Mouse (Mus musculus) heart, embryonic 12.5 days (tissue): ENCODE measurements around the gene Cox14. TPM values are rescaled to one million over a fixed set of nuclear protein-coding genes. Genes with fewer than 3 reads are reported as not detected.
"Not testable (repeated sequence)": the region's sequence is repeated elsewhere in the genome, so short reads cannot be mapped to it uniquely, and the experiment has no call there.

ENCODE experiments used
- ATAC-seq: fragments of 200-750 bp; cut with Nextera tagmentation; 2 replicates; pipeline ENCODE4 v1.8.0; 2017; ENCODE audit warnings: moderate TSS enrichment, moderate library complexity; ENCODE audit not compliant: insufficient number of reproducible peaks, low FRiP score
- H3K27ac ChIP-seq: fragments of 300-500 bp; sonication (generic); 2 replicates; pipeline ENCODE4 v1.5.1; 2016; ENCODE audit warnings: mild to moderate bottlenecking, moderate library complexity; ENCODE audit not compliant: poor library complexity, severe bottlenecking
- H3K27me3 ChIP-seq: fragments of 300-500 bp; sonication (generic); replicated peaks from 2 replicates; pipeline ENCODE4 v1.6.1; 2016; ENCODE audit warnings: mild to moderate bottlenecking, moderate library complexity
- H3K36me3 ChIP-seq: fragments of 300-500 bp; sonication (generic); 2 replicates; pipeline ENCODE4 v1.6.1; 2016; ENCODE audit warnings: mild to moderate bottlenecking, moderate library complexity
- H3K4me1 ChIP-seq: fragments of 300-500 bp; sonication (generic); replicated peaks from 2 replicates; pipeline ENCODE4 v1.6.1; 2016; ENCODE audit warnings: mild to moderate bottlenecking
- H3K4me2 ChIP-seq: fragments of 300-500 bp; sonication (generic); 2 replicates; pipeline ENCODE4 v1.6.1; 2016; ENCODE audit warnings: mild to moderate bottlenecking, moderate library complexity
- H3K4me3 ChIP-seq: fragments of 300-500 bp; sonication (generic); 2 replicates; pipeline ENCODE4 v1.5.1; 2016; ENCODE audit warnings: mild to moderate bottlenecking
- H3K9ac ChIP-seq: fragments of 300-500 bp; sonication (generic); 2 replicates; pipeline ENCODE4 v1.6.1; 2016; ENCODE audit warnings: mild to moderate bottlenecking, moderate library complexity
- H3K9me3 ChIP-seq: fragments of 300-500 bp; sonication (generic); replicated peaks from 2 replicates; pipeline ENCODE4 v1.6.1; 2016; ENCODE audit warnings: mild to moderate bottlenecking, moderate library complexity
- whole genome bisulfite sequencing: fragments of 180-500 bp; shearing (Covaris S2); methylation state at CpG from one replicate; pipeline ENCODE4 v1.1.7; 2016; 5-methylcytosine and 5-hydroxymethylcytosine counted together
- polyA plus RNA-seq: library from polyadenylated mRNA; unstranded; fragments of >200 nt; fragmentation: Nextera tagmentation; extraction: Ambion mirVana; gene quantifications from 2 replicates; pipeline ENCODE4 v1.2.1, GENCODE M21; 2016

Cox14 gene
- polyA plus RNA-seq, 1 experiment from 2014 or later = 170 TPM

DNA sequence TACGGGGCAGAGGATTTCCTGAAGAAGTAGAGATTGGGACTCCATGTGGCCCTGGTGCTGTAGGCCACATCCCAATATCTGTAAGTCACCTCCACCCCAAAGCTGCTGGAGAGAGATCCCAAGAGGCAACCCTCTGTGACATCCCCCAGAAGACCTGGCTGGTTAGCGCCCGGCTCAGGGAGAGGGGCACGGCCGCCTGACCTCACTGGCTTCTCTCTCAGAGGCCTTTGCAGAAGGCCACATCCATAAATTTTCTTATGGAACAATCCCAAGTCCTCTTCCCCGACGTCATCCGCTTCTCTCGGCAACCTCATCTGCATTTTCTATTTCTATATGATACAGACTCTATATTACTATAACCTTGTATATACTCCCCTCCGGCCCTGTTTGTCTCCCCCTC lies 25.7 kb upstream of the Cox14 start:
- no peaks in the 10 kb centered on the region for H3K9me3 ChIP-seq
- no peak overlapping the region for H3K27ac ChIP-seq
- peaks cover 12% of the 10 kb centered on the region; the same call in 1 of the 2 replicates for H3K36me3 ChIP-seq
- H3K4me2 ChIP-seq = no peak overlapping the region
- H3K9ac ChIP-seq = no peak overlapping the region
- no peak for ATAC-seq
- peaks cover 24% of the 10 kb centered on the region for H3K27me3 ChIP-seq
- peaks cover 43% of the 10 kb centered on the region for H3K4me1 ChIP-seq
- no peak overlapping the region for H3K4me3 ChIP-seq
- 82% methylated on average over 10 of the region's 10 CpGs for WGBS

DNA sequence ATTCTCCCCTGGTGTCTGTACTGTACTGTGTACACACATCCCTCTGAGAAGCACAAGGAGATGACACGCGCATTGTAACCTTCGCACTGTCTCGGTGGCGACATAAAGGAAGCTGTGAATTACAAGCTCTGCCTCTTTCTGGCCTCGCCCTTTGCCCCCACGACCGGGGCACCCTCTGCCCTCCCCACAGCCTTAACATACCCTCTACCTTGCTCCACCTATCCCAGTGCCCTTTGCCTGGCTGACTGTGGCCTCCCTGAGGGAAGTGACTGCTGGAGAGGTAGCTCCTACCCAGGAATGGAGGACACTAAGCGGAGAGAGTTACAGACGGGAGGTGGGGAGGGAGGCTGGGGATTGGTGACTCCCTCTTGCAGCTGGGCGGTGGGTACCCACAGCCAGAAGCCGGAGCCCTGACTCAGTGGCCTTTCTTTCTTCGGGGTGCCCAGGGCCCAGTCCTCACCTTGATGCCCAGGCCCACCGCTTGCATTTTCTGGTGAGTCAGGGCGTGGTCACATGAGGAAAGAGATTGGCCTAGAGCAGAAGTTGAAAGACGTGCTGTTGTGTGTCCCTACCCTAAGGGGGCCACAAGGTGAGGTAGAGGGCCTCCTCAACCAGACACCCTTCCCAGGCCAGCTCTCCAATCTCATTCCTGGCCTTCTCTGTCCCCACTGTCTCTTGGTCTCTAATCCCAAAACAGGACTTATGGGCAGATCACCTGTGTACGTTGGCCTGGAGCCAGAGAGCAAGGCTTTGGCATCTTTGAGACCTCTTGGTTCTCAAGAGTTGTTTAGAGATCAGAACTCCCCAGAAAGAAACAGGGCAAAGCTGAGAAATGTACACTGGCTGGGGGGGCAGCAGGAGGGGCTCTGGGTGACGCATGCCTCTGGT lies 25.0 kb upstream of the Cox14 start:
- H3K4me2 ChIP-seq = no peak overlapping the region
- no peak for ATAC-seq
- WGBS = 84% methylated on average over 18 of the region's 18 CpGs
- no peak overlapping the region for H3K27ac ChIP-seq
- no peaks in the 10 kb centered on the region for H3K9me3 ChIP-seq
- no peak overlapping the region for H3K9ac ChIP-seq
- peaks cover 43% of the 10 kb centered on the region for H3K4me1 ChIP-seq
- H3K4me3 ChIP-seq = no peak overlapping the region
- H3K27me3 ChIP-seq = peaks cover 24% of the 10 kb centered on the region
- peaks cover 13% of the 10 kb centered on the region for H3K36me3 ChIP-seq

DNA sequence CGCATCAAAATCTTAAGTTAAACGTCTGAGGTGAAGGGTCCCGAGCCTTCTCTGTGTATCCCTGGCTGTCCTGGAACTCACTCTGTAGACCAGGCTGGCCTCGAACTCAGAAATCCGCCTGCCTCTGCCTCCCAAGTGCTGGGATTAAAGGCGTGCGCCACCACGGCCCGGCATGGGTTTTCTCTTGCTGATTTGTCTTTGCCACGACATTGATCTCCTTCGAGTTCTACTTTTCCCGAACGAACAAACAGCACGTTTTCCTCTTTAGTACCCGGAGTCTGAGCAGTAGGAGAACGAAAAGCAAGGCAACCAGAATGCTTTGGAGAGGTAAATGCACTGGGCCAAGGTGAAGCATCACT lies 23.8 kb upstream of the Cox14 start:
- peak overlapping the region; percentile 79 for H3K4me3 ChIP-seq
- not testable (repeated sequence) for H3K9me3 ChIP-seq, ATAC-seq
- H3K27ac ChIP-seq = peak overlapping the region; percentile 96; the same call in 1 of the 2 replicates
- peaks cover 19% of the 10 kb centered on the region for H3K27me3 ChIP-seq
- peak overlapping the region; percentile 90; the same call in 1 of the 2 replicates for H3K9ac ChIP-seq
- H3K4me2 ChIP-seq = peak overlapping the region; percentile 67
- 42% methylated on average over 16 of the region's 16 CpGs for WGBS
- peaks cover 21% of the 10 kb centered on the region for H3K36me3 ChIP-seq
- H3K4me1 ChIP-seq = peaks cover 48% of the 10 kb centered on the region

DNA sequence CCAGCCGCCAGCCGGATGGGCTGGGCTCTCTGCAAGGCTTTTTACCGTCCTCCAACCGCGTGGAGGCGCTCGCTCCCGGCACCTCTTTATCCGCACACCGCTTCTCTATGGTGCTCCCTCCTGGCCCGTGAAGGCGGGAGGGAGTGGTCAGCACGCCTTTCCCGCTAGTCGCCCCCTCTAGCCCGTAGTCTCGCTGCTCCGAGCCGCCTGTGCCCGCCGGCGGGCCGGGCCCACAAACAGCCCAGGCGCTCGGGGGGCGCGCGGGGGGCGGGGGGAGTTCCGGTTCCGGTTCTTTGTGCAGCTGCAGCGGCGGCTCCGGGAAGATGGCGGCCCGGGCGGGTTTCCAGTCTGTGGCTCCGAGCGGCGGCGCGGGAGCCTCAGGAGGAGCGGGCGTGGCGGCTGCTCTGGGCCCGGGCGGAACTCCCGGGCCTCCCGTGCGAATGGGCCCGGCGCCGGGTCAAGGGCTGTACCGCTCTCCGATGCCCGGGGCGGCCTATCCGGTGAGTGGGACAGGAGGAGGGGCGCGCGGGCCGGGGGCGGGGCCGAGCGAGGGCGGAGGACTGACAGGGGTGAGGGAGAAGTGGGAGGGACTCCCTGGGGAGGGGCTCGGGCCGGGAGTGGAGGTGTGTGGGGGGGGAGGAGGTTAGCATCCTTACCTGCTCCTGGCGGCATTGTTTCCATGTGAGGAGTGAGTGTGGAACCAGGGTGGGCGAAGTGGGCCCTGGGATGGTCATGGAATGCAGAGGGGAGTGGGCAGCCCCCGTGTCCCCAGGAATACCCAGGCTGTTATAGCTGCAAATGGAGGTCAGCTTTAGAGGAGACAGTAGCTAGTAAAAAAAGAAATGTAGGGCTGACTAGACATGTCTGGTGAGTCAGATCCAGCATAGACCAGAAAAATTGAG lies 23.2 kb upstream of the Cox14 start, which contains the start of gene Smarcd1:
TSS of gene Smarcd1 (plus strand) at position 131 of the 902 bp plus-strand sequence.
- H3K9me3 ChIP-seq = no peaks in the 10 kb centered on the region
- under 1% methylated on average over 70 of the region's 71 CpGs for WGBS
- H3K9ac ChIP-seq = peak within 1 kb of the TSS; percentile 90
- peak; percentile 90 for ATAC-seq
- H3K27me3 ChIP-seq = peaks cover 13% of the 10 kb centered on the region
- H3K4me2 ChIP-seq = peak within 1 kb of the TSS; percentile 67
- peaks cover 27% of the 10 kb centered on the region for H3K36me3 ChIP-seq
- peak within 1 kb of the TSS; percentile 79 for H3K4me3 ChIP-seq
- peak within 1 kb of the TSS; percentile 96 for H3K27ac ChIP-seq
- peaks cover 48% of the 10 kb centered on the region for H3K4me1 ChIP-seq

DNA sequence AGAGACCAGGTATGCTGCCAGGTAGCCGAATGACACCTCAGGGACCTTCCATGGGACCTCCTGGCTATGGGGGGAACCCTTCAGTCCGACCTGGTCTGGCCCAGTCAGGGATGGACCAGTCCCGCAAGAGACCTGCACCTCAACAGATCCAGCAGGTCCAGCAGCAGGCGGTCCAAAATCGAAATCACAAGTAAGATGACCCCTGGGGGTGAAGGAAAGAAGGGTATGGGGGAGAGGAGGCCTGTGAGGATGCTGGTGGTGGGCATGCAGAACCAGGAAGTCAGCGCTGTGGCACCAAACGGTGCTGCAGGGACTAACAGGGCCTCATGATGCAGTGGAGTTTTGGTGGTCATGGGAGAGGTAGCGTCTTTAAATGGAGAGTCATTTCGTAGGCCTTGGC lies 22.3 kb upstream of the Cox14 start:
- WGBS = 67% methylated on average over 9 of the region's 9 CpGs
- H3K36me3 ChIP-seq = peaks cover 35% of the 10 kb centered on the region
- peaks cover 48% of the 10 kb centered on the region for H3K4me1 ChIP-seq
- no peak for ATAC-seq
- peak overlapping the region; percentile 96 for H3K27ac ChIP-seq
- peak overlapping the region; percentile 90 for H3K9ac ChIP-seq
- 0 out of 2 replicates have a peak, but pooled peaks cover 5% of the 10 kb centered on the region for H3K27me3 ChIP-seq
- H3K4me2 ChIP-seq = peak overlapping the region; percentile 67
- no peaks in the 10 kb centered on the region for H3K9me3 ChIP-seq
- peak overlapping the region; percentile 79 for H3K4me3 ChIP-seq

DNA sequence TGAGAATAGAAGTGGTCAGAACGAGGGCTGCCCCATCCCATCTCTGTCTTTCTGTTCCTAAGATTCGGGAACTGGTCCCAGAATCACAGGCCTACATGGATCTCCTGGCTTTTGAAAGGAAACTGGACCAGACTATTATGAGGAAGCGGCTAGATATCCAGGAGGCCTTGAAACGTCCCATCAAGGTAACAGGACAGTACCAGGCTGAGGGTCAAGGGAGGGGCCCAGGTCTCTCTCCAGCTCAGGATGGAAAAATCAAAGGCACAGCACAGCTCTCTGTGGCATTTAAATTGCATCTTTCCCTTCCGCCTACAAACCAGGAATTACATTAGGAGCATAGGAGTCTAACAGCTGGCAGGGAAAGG lies 21.8 kb upstream of the Cox14 start:
- Histone ChIP-seq H3K36me3 (peaks cover 41% of the 10 kb centered on the region), H3K27me3 (0 out of 2 replicates have a peak, but pooled peaks cover 1% of the 10 kb centered on the region), H3K4me3 (peak overlapping the region; percentile 30; the same call in 1 of the 2 replicates), H3K4me1 (peaks cover 46% of the 10 kb centered on the region), H3K9ac (peak overlapping the region; percentile 65), H3K9me3 (no peaks in the 10 kb centered on the region), H3K27ac (peak overlapping the region; percentile 96), H3K4me2 (peak overlapping the region; percentile 67)
- ATAC-seq = no peak
- WGBS = 65% methylated on average over 5 of the region's 5 CpGs

DNA sequence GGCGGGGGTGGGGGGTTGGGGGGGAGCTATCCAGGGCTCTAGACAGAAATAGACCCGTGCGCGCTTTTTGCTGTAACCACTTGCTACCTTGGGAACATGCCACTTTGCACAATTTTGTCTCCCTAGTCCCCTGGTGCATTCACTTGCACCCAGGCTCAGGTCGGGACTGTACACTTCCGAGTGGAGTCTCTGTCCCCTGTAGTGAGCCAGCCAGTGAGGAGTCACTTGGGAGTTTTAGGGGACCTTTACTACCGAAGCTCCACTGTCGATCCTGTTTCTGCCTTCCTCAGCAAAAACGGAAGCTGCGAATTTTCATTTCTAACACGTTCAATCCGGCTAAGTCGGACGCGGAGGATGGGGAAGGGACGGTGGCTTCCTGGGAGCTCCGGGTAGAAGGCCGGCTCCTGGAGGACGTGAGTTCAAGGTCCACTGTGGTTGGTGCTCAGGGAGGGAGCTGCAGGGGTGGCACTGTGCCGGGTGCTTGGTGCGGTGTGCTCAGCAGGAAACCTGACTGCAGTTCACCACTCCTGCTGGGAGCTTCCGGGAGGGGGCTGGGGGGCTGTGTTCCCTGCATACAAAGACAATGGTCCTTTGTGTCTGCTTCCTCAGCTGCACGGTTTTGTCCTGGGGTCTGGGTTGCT lies 21.3 kb upstream of the Cox14 start:
- Histone ChIP-seq H3K4me3 (peak overlapping the region; percentile 30), H3K4me2 (peak overlapping the region; percentile 67), H3K4me1 (peaks cover 42% of the 10 kb centered on the region), H3K9me3 (no peaks in the 10 kb centered on the region), H3K36me3 (peaks cover 46% of the 10 kb centered on the region), H3K27me3 (no peaks in the 10 kb centered on the region), H3K9ac (peak overlapping the region; percentile 65), H3K27ac (peak overlapping the region; percentile 96)
- ATAC-seq = no peak
- 37% methylated on average over 23 of the region's 23 CpGs for WGBS

DNA sequence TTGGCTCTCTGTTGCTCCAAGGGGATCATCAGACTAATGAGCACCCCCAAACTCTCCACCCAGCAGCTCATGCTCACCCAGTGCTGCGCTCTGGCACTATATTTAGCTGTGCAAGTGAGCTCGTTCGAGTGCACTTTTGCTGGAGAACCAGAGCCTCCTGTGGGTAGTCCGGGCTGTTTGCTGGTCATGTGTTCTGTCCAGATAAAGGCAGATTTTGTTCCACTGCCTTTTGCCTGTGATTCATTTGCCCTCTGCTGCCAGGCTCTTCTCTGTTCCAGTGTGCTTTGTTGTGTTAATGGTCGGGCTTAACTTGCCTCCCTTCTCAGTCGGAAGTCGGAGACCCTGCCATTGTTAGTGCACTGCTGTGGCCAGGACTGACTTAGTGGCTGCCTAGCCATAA lies 20.5 kb upstream of the Cox14 start:
- no peak for ATAC-seq
- H3K27ac ChIP-seq = peak overlapping the region; percentile 96
- peak overlapping the region; percentile 65 for H3K9ac ChIP-seq
- H3K4me1 ChIP-seq = peaks cover 42% of the 10 kb centered on the region
- peaks cover 53% of the 10 kb centered on the region for H3K36me3 ChIP-seq
- no peaks in the 10 kb centered on the region for H3K9me3 ChIP-seq
- no peaks in the 10 kb centered on the region for H3K27me3 ChIP-seq
- peak overlapping the region; percentile 67 for H3K4me2 ChIP-seq
- 17% methylated on average over 7 of the region's 7 CpGs for WGBS
- peak overlapping the region; percentile 30 for H3K4me3 ChIP-seq

DNA sequence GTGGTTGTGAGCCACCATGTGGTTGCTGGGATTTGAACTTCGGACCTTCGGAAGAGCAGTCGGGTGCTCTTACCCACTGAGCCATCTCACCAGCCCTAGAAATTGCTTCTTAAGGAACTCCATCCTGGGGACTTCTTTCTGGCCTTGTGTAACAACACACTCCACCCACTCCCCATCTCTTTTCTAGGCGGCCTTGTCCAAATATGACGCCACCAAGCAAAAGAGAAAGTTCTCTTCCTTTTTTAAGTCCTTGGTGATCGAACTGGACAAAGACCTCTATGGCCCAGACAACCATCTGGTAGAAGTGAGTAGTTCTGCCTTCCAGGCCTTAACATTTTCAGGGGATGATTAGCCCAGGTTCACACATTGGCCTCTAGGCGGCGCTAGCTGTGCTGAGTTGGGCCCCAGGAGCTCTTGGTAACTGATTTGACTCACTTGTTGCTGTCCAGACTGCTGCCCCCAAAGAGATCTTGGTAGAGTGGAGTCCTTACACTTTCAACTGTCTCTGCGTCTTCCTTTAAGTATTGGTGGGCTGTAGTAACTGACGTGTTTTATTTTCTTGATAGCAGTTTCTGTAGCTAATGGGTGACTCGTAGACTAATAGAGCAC lies 19.9 kb upstream of the Cox14 start, which contains the start of gene Gm17349:
TSS of gene Gm17349 (minus strand) at position 51 of the 609 bp plus-strand sequence.
- WGBS = 62% methylated on average over 11 of the region's 11 CpGs

DNA sequence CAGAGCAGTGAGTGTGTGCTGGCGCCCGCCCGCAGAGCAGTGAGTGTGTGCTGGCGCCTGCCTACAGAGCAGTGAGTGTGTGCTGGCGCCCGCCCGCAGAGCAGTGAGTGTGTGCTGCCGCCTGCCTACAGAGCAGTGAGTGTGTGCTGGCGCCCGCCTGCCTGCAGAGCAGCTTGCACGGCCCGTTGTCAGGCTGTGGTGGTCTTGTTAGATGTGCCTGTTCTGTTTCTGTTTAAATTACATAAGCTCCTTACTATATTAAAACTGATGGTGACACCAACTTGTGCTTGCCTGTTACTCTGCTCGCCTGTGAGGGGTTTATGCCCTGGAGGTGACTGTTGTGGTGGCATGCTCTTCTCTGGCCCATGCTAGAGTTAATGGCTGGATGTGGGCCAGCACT lies 17.2 kb upstream of the Cox14 start:
- no peaks in the 10 kb centered on the region for H3K27me3 ChIP-seq
- no peak overlapping the region for H3K4me2 ChIP-seq
- H3K36me3 ChIP-seq = peaks cover 86% of the 10 kb centered on the region
- H3K9ac ChIP-seq = no peak overlapping the region
- H3K9me3 ChIP-seq = no peaks in the 10 kb centered on the region
- peaks cover 43% of the 10 kb centered on the region for H3K4me1 ChIP-seq
- no peak overlapping the region for H3K4me3 ChIP-seq
- 97% methylated on average over 13 of the region's 13 CpGs for WGBS
- H3K27ac ChIP-seq = no peak overlapping the region
- no peak for ATAC-seq

More for the DNA sequence above, 19.9 kb upstream of the Cox14 start, which contains the start of gene Gm17349:
- Histone ChIP-seq H3K36me3 (peaks cover 60% of the 10 kb centered on the region), H3K4me3 (peak within 1 kb of the TSS; percentile 30), H3K4me2 (peak within 1 kb of the TSS; percentile 67), H3K9me3 (no peaks in the 10 kb centered on the region), H3K27ac (peak within 1 kb of the TSS; percentile 96), H3K4me1 (peaks cover 46% of the 10 kb centered on the region), H3K9ac (peak within 1 kb of the TSS; percentile 65), H3K27me3 (no peaks in the 10 kb centered on the region)
- no peak for ATAC-seq
